Mouse (Mus musculus) intestine, postnatal 0 days (tissue): ENCODE results near the gene Ndufs1. TPM values are rescaled to one million over a fixed set of nuclear protein-coding genes. Genes with fewer than 3 reads are reported as not detected.

Experiments
- ATAC-seq: fragments of 200-750 bp; cut with Nextera tagmentation; 2 replicates; pipeline ENCODE4 v1.8.0; 2017; ENCODE audit warnings: mild to moderate bottlenecking, moderate TSS enrichment, moderate library complexity
- H3K27ac ChIP-seq: fragments of 300-500 bp; sonication (generic); 2 replicates; pipeline ENCODE4 v1.5.1; 2014; ENCODE audit warnings: mild to moderate bottlenecking, low read depth, low read length, moderate library complexity
- H3K27me3 ChIP-seq: fragments of 300-500 bp; sonication (generic); replicated peaks from 2 replicates; pipeline ENCODE4 v1.6.1; 2014; ENCODE audit warnings: low read length, mixed read lengths; ENCODE audit not compliant: control insufficient read depth, insufficient read depth
- H3K36me3 ChIP-seq: fragments of 300-500 bp; sonication (generic); 2 replicates; pipeline ENCODE4 v1.6.1; 2014; ENCODE audit warnings: mild to moderate bottlenecking, moderate library complexity; ENCODE audit not compliant: control insufficient read depth, insufficient read depth
- H3K4me1 ChIP-seq: fragments of 300-500 bp; sonication (generic); replicated peaks from 2 replicates; pipeline ENCODE4 v1.6.1; 2014; ENCODE audit warnings: antibody characterized with exemption, low read length, mixed read lengths; ENCODE audit not compliant: control insufficient read depth, insufficient read depth
- H3K4me2 ChIP-seq: fragments of 300-500 bp; sonication (generic); replicated peaks from 2 replicates; pipeline ENCODE4 v1.6.1; 2014; ENCODE audit warnings: low read depth, mild to moderate bottlenecking, moderate library complexity
- H3K4me3 ChIP-seq: fragments of 300-500 bp; sonication (generic); 2 replicates; pipeline ENCODE4 v1.5.1; 2014; ENCODE audit warnings: low read depth, low read length
- H3K9ac ChIP-seq: fragments of 300-500 bp; sonication (generic); 2 replicates; pipeline ENCODE4 v1.6.1; 2014; ENCODE audit warnings: mild to moderate bottlenecking, low read depth, low read length
- H3K9me3 ChIP-seq: fragments of 300-500 bp; sonication (generic); 2 replicates; pipeline ENCODE4 v1.6.1; 2016; ENCODE audit warnings: mixed run types; ENCODE audit not compliant: control insufficient read depth
- CTCF ChIP-seq: sonication (generic); IDR thresholded peaks from 2 replicates; pipeline ENCODE4 v1.5.1; 2016; ENCODE audit warnings: low read depth, mild to moderate bottlenecking, control low read depth, antibody characterized with exemption, moderate library complexity
- WGBS: fragments of 180-500 bp; shearing (Covaris S2); extraction: QIAGEN DNeasy Blood & Tissue Kit; methylation state at CpG from one replicate; pipeline ENCODE4 v1.1.7; 2014; 5-methylcytosine and 5-hydroxymethylcytosine counted together
- polyA plus RNA-seq: library from polyadenylated mRNA; unstranded; fragments of >200 nt; fragmentation: Nextera tagmentation; extraction: Ambion mirVana; gene quantifications from 2 replicates; pipeline ENCODE4 v1.2.1, GENCODE M21; 2015

Ndufs1 gene
- polyA plus RNA-seq, 1 experiment from 2014 or later: 129 TPM

DNA sequence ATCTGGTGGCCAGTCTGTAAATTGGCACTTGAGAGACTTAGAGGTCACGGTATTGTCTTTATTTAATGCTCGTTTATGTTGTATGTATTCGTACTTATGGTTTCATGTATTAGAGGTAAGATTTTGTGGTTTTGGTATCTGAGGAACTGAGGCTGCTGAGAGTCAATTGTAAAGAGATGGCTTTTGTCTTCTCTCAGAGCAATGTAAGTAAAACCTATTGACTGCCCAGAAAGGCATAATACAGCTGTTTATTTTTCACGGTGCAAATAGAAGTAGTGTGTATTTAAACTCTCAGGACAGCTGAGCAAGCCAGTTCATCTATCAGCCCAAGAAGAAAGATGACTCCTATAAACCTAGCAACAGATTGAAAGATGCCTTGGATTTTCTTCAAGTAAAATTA is 61.5 kb downstream of the Ndufs1 start:
- Histone ChIP-seq H3K27ac (peak overlapping the region; percentile 100), H3K27me3 (no peaks in the 10 kb centered on the region), H3K9me3 (no peaks in the 10 kb centered on the region), H3K36me3 (peaks cover 23% of the 10 kb centered on the region), H3K9ac (no peak overlapping the region), H3K4me2 (peak overlapping the region; percentile 82), H3K4me3 (peak overlapping the region; percentile 94), H3K4me1 (no peaks in the 10 kb centered on the region)
- no peak for TF ChIP-seq CTCF
- ATAC-seq: no peak
- 6% methylated on average over 4 of the region's 4 CpGs for WGBS

GRCm38 (mm10) chr1:63114136-63114781 is 62.4 kb downstream of the Ndufs1 start, which contains the start of gene Ino80d:
TSS of gene Ino80d (minus strand) at chr1:63114667.
- Histone ChIP-seq H3K27ac (peak within 1 kb of the TSS; percentile 100), H3K9ac (peak within 1 kb of the TSS; percentile 100), H3K4me2 (peak within 1 kb of the TSS; percentile 82), H3K4me1 (no peaks in the 10 kb centered on the region), H3K4me3 (peak within 1 kb of the TSS; percentile 94), H3K36me3 (peaks cover 15% of the 10 kb centered on the region), H3K27me3 (no peaks in the 10 kb centered on the region), H3K9me3 (no peaks in the 10 kb centered on the region)
- TF ChIP-seq CTCF: peak; percentile 79
- WGBS: under 1% methylated on average over 34 of the region's 42 CpGs
- peak; percentile 87 for ATAC-seq

GRCm38 (mm10) chr1:63113274-63114135 is 63.1 kb downstream of the Ndufs1 start:
- TF ChIP-seq CTCF: no peak
- peak overlapping the region; percentile 94 for H3K4me3 ChIP-seq
- H3K9me3 ChIP-seq: no peaks in the 10 kb centered on the region
- H3K36me3 ChIP-seq: peaks cover 9% of the 10 kb centered on the region
- peak overlapping the region; percentile 82 for H3K4me2 ChIP-seq
- under 1% methylated on average over 54 of the region's 92 CpGs for whole genome bisulfite sequencing
- H3K27me3 ChIP-seq: no peaks in the 10 kb centered on the region
- peak; percentile 64 for ATAC-seq
- peak overlapping the region; percentile 100 for H3K27ac ChIP-seq
- H3K4me1 ChIP-seq: no peaks in the 10 kb centered on the region
- peak overlapping the region; percentile 100 for H3K9ac ChIP-seq

GRCm38 (mm10) chr1:63112865-63113261 is 63.8 kb downstream of the Ndufs1 start:
- H3K36me3 ChIP-seq: peaks cover 4% of the 10 kb centered on the region; the same call in 1 of the 2 replicates
- WGBS: under 1% methylated on average over 11 of the region's 11 CpGs
- no peaks in the 10 kb centered on the region for H3K9me3 ChIP-seq
- no peaks in the 10 kb centered on the region for H3K27me3 ChIP-seq
- peak overlapping the region; percentile 94 for H3K4me3 ChIP-seq
- H3K4me1 ChIP-seq: peaks cover 3% of the 10 kb centered on the region
- H3K27ac ChIP-seq: peak overlapping the region; percentile 100
- peak overlapping the region; percentile 100 for H3K9ac ChIP-seq
- peak; percentile 18 for ATAC-seq
- peak overlapping the region; percentile 82 for H3K4me2 ChIP-seq
- no peak for TF ChIP-seq CTCF

DNA sequence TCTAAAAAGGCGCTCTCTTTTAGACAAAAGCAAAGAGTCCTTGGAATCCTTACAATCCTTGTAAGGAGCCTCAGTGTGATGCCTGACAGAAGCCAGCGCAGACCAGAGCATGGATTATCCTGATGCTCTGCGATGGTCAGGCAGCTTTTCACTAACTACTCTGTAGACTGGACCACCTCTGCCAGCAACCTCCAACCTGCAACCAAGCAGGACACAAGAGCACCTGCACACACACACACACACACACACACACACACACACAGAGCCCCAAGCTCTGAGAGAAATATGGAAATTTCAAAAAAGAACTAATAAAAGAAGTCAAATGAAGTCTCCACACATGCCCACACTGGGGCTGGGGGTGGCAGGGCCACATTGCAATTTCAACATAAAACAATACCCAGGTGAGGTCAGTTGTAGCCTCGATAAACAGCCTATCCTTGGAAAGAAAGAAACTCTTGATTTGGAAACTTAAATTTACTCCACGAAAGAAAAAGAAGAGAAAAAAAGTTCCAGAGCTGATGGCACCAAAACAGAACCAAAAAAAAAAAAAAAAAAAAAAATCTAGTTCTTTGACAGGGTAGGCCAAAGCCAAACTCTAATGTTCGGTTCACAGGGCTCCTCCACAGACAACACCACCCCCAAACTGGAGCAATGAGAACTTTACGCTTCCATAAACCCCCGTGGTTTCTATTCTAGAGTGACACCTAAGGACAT is 64.3 kb downstream of the Ndufs1 start:
- 33% methylated on average over 8 of the region's 8 CpGs for WGBS
- H3K36me3 ChIP-seq: peaks cover 3% of the 10 kb centered on the region; the same call in 1 of the 2 replicates
- peak overlapping the region; percentile 82 for H3K4me2 ChIP-seq
- TF ChIP-seq CTCF: no peak
- H3K27ac ChIP-seq: peak overlapping the region; percentile 100
- H3K4me1 ChIP-seq: peaks cover 8% of the 10 kb centered on the region
- H3K27me3 ChIP-seq: no peaks in the 10 kb centered on the region
- H3K9me3 ChIP-seq: no peaks in the 10 kb centered on the region
- peak overlapping the region; percentile 94 for H3K4me3 ChIP-seq
- H3K9ac ChIP-seq: peak overlapping the region; percentile 100
- ATAC-seq: no peak
